Mouse (Mus musculus): ENCODE results near the gene Olfr1406. TPM values are rescaled to one million over a fixed set of nuclear protein-coding genes. Genes with fewer than 3 reads are reported as not detected.

The Olfr1406 gene
- total and polyA plus RNA-seq, 2 experiments from 2014 or later = not detected

DNA sequence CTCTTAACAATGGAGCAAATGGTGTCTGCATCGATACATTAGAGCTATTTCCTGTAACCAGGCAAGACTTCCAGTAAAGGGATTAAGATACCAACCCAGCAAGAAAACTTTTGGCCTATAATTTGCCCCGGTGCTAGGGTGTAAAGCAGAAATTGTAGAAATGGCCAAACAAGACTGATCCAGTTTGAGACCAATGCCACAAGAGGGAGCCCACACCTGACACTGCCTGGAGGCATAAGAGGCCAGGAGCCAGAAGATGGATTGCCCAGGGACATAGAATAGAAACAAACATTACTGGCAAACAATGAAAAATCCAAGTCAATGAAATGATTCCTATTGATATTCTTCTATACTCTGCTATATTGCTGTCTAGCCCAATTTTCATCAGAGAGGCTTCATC is 5.9 kb upstream of the Olfr1406 start:
- Histone ChIP-seq H3K9ac (replicated peaks; ENCODE audit: low read length, poor library complexity, severe bottlenecking) (no peak overlapping the region), H3K27ac (ENCODE audit: low read depth, low read length) (no peak overlapping the region), H3K27me3 (ENCODE audit: insufficient read depth, low read length) (no peaks in the 10 kb centered on the region), H3K9me3 (ENCODE audit: low read length) (no peaks in the 10 kb centered on the region), H3K4me3 (ENCODE audit: low read depth, low read length) (no peak overlapping the region), H3K36me3 (ENCODE audit: insufficient read depth, low read length) (no peaks in the 10 kb centered on the region), H3K4me2 (ENCODE audit: low read depth, low read length, poor library complexity, severe bottlenecking) (no peak overlapping the region), H3K4me1 (ENCODE audit: insufficient read depth, low read length) (no peaks in the 10 kb centered on the region)
- DNase-seq (ENCODE audit: low spot score) (no peak), ATAC-seq (ENCODE audit: low FRiP score) (no peak)
- no peak for TF ChIP-seq CTCF (IDR thresholded peaks at IDR 0.05)
- WGBS = 91% methylated on average over 2 of the region's 2 CpGs

DNA sequence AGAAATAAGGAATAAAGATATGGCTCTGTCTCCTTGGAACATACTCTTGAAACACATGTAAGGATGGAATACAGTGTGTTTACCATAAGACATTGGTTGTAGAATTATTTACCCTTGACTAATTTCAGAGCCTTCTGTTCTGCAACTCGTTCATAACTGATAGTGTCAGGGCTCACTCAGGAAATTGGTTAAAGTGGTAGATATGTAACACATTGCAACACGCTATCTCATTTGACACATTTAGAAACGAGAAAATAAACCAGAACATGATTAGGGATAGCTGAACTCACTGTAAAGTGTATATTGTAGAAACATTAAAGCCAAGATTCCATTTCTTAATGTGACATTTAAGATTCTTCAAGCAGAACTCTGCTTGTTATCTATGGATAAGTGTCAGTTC is 1.6 kb upstream of the Olfr1406 start:
- H3K9ac ChIP-seq (replicated peaks; ENCODE audit: low read length, poor library complexity, severe bottlenecking) = no peak overlapping the region
- no peak overlapping the region for H3K4me2 ChIP-seq (ENCODE audit: low read depth, low read length, poor library complexity, severe bottlenecking)
- no peaks in the 10 kb centered on the region for H3K36me3 ChIP-seq (ENCODE audit: insufficient read depth, low read length)
- DNase-seq (ENCODE audit: low spot score) = no peak
- TF ChIP-seq CTCF (IDR thresholded peaks at IDR 0.05) = no peak
- 77% methylated on average over 3 of the region's 3 CpGs for WGBS
- H3K4me1 ChIP-seq (ENCODE audit: insufficient read depth, low read length) = no peaks in the 10 kb centered on the region
- H3K27me3 ChIP-seq (ENCODE audit: insufficient read depth, low read length) = no peaks in the 10 kb centered on the region
- H3K4me3 ChIP-seq (ENCODE audit: low read depth, low read length) = no peak overlapping the region
- no peaks in the 10 kb centered on the region for H3K9me3 ChIP-seq (ENCODE audit: low read length)
- no peak overlapping the region for H3K27ac ChIP-seq (ENCODE audit: low read depth, low read length)
- no peak for ATAC-seq (ENCODE audit: low FRiP score)

DNA sequence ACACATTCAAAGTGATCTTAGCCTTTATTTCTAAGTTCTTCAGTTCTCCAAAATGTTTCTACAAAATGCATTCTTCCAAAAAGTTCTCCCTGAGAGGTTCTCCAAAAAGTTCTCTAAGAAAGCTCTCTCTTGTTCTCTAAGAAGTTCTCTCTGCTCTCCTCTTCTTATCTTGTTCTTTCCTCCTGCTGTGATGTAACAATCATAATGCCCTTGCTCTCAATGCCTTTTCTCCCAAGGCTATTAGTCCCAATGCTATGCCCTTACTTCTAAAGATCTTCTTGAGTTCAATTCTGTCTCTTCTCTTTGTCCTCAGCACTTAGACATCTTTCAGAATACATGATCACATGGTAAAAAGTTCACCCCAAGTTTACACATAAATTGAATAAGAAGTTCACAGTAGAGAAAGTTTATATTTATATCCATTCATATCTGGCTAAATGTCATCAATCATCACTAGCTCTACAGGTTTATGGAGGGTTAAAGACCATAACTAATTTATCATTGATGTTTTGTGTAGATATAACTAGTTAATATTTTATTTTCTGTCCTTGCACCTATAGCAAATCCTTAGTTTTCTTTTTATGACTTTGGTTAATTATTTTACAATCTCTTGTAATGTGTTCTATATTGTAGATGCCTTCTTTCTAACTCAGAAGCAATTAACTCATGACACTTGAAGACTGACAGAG is 16.1 kb downstream of the Olfr1406 start:
- no peaks in the 10 kb centered on the region for H3K4me1 ChIP-seq (ENCODE audit: insufficient read depth, low read length)
- no peak for DNase-seq (ENCODE audit: low spot score)
- TF ChIP-seq CTCF (IDR thresholded peaks at IDR 0.05) = no peak
- H3K27me3 ChIP-seq (ENCODE audit: insufficient read depth, low read length) = no peaks in the 10 kb centered on the region
- no peak for ATAC-seq (ENCODE audit: low FRiP score)
- no peaks in the 10 kb centered on the region for H3K36me3 ChIP-seq (ENCODE audit: insufficient read depth, low read length)
- no peak overlapping the region for H3K27ac ChIP-seq (ENCODE audit: low read depth, low read length)
- H3K9ac ChIP-seq (replicated peaks; ENCODE audit: low read length, poor library complexity, severe bottlenecking) = no peak overlapping the region
- no peaks in the 10 kb centered on the region for H3K9me3 ChIP-seq (ENCODE audit: low read length)
- H3K4me2 ChIP-seq (ENCODE audit: low read depth, low read length, poor library complexity, severe bottlenecking) = no peak overlapping the region
- H3K4me3 ChIP-seq (ENCODE audit: low read depth, low read length) = no peak overlapping the region

DNA sequence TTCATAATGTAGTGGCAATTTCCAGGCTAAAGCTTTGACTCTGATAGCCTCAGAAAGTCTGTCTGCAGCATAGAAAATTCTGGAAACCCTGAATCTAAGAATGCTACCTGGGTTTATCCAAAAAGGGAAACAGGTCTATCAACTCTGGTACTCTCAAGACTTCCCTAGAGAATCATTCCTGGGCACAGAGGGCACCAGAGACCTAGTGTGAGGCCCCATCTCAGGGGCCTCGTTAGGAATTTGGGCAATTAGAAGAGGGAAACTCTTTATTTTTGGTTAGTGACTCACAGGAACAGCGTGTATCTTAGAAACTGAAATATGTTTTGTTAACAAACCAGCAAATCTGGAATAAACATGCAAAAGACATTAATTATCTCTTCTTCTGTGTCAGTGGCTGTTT is 53.2 kb downstream of the Olfr1406 start, which contains the start of gene Olfr1408:
Olfr1408 (minus strand) TSS at position 101 of the 400 bp plus-strand sequence.
- Histone ChIP-seq H3K4me2 (ENCODE audit: low read depth, low read length, poor library complexity, severe bottlenecking) (no peak within 1 kb of the TSS), H3K9ac (replicated peaks; ENCODE audit: low read length, poor library complexity, severe bottlenecking) (no peak within 1 kb of the TSS), H3K27ac (ENCODE audit: low read depth, low read length) (no peak within 1 kb of the TSS), H3K27me3 (ENCODE audit: insufficient read depth, low read length) (no peaks in the 10 kb centered on the region), H3K36me3 (ENCODE audit: insufficient read depth, low read length) (no peaks in the 10 kb centered on the region), H3K4me1 (ENCODE audit: insufficient read depth, low read length) (no peaks in the 10 kb centered on the region), H3K9me3 (ENCODE audit: low read length) (no peaks in the 10 kb centered on the region), H3K4me3 (ENCODE audit: low read depth, low read length) (no peak within 1 kb of the TSS)
- no peak for ATAC-seq (ENCODE audit: low FRiP score)
- WGBS = 80% methylated on average over 2 of the region's 2 CpGs
- TF ChIP-seq CTCF (IDR thresholded peaks at IDR 0.05) = no peak
- DNase-seq (ENCODE audit: low spot score) = no peak

Other genes starting within 250 kb of the Olfr1406 start
- not detected in 2 replicates for gene Olfr16, start 240.2 kb downstream of the Olfr1406 start, total RNA-seq (2014; rRNA removed)
- not detected in 2 replicates for gene Olfr16, start 240.2 kb downstream of the Olfr1406 start, polyA plus RNA-seq (2015; fragmentation: Nextera tagmentation; extraction: Ambion mirVana)
- gene Olfr1408, start 53.3 kb downstream of the Olfr1406 start, total RNA-seq (2014; rRNA removed) = not detected in 2 replicates
- not detected in 2 replicates for gene Olfr1408, start 53.3 kb downstream of the Olfr1406 start, polyA plus RNA-seq (2015; fragmentation: Nextera tagmentation; extraction: Ambion mirVana)
- not detected in 2 replicates for gene Olfr218, start 7.2 kb upstream of the Olfr1406 start, total RNA-seq (2014; rRNA removed)
- not detected in 2 replicates for gene Olfr218, start 7.2 kb upstream of the Olfr1406 start, polyA plus RNA-seq (2015; fragmentation: Nextera tagmentation; extraction: Ambion mirVana)
- not detected in 2 replicates for gene Olfr1404, start 21.8 kb upstream of the Olfr1406 start, total RNA-seq (2014; rRNA removed)
- gene Olfr1404, start 21.8 kb upstream of the Olfr1406 start, polyA plus RNA-seq (2015; fragmentation: Nextera tagmentation; extraction: Ambion mirVana) = not detected in 2 replicates
- not detected in 2 replicates for gene Fcer1a, start 36.6 kb upstream of the Olfr1406 start, total RNA-seq (2014; rRNA removed)
- not detected in 2 replicates for gene Fcer1a, start 36.6 kb upstream of the Olfr1406 start, polyA plus RNA-seq (2015; fragmentation: Nextera tagmentation; extraction: Ambion mirVana)
- not detected in 2 replicates for gene Olfr418, start 75.4 kb upstream of the Olfr1406 start, total RNA-seq (2014; rRNA removed)
- gene Olfr418, start 75.4 kb upstream of the Olfr1406 start, polyA plus RNA-seq (2015; fragmentation: Nextera tagmentation; extraction: Ambion mirVana) = not detected in 2 replicates
- not detected in 2 replicates for gene Mptx2, start 87.1 kb upstream of the Olfr1406 start, total RNA-seq (2014; rRNA removed)
- gene Mptx2, start 87.1 kb upstream of the Olfr1406 start, polyA plus RNA-seq (2015; fragmentation: Nextera tagmentation; extraction: Ambion mirVana) = not detected in 2 replicates
- gene Ackr1, start 143.1 kb upstream of the Olfr1406 start, total RNA-seq (2014; rRNA removed) = 38.0 and 52.3 TPM in 2 replicates
- gene Ackr1, start 143.1 kb upstream of the Olfr1406 start, polyA plus RNA-seq (2015; fragmentation: Nextera tagmentation; extraction: Ambion mirVana) = 23.1 and 24.1 TPM in 2 replicates
- gene Aim2, start 160.2 kb upstream of the Olfr1406 start, total RNA-seq (2014; rRNA removed) = 0.66 and 2.8 TPM in 2 replicates
- gene Aim2, start 160.2 kb upstream of the Olfr1406 start, polyA plus RNA-seq (2015; fragmentation: Nextera tagmentation; extraction: Ambion mirVana) = 0.89 and 1.0 TPM in 2 replicates
- gene Cadm3, start 177.1 kb upstream of the Olfr1406 start, total RNA-seq (2014; rRNA removed) = 547 and 554 TPM in 2 replicates
- 53.9 and 60.8 TPM in 2 replicates for gene Cadm3, start 177.1 kb upstream of the Olfr1406 start, polyA plus RNA-seq (2015; fragmentation: Nextera tagmentation; extraction: Ambion mirVana)

Measured in midbrain, postnatal 0 days (tissue).